Mouse (Mus musculus): ENCODE measurements at regions not wholly inside any gene's neighbourhood (a gene's known extent, or its start where the extent isn't known, plus 50 kb on each side); places are given as distances from the start of the nearest gene placed in this dataset.

- Histone ChIP-seq H3K4me3 (no peak overlapping the region), H3K36me3 (ENCODE audit: poor library complexity, severe bottlenecking) (no peaks in the 10 kb centered on the region), H3K4me1 (no peaks in the 10 kb centered on the region), H3K9ac (no peak overlapping the region), H3K27ac (no peak overlapping the region), H3K9me3 (replicated peaks) (no peaks in the 10 kb centered on the region), H3K27me3 (no peaks in the 10 kb centered on the region), H3K4me2 (no peak overlapping the region)
- 64% methylated on average over 5 of the region's 5 CpGs for WGBS
- no peak for ATAC-seq
Measured at GRCm38 (mm10) chr12:97312282-97313040, 946.8 kb downstream of the Galc start.

- H3K27me3 ChIP-seq = no peaks in the 10 kb centered on the region
- H3K9me3 ChIP-seq (replicated peaks) = no peaks in the 10 kb centered on the region
- no peak overlapping the region for H3K27ac ChIP-seq
- no peaks in the 10 kb centered on the region for H3K36me3 ChIP-seq (ENCODE audit: poor library complexity, severe bottlenecking)
- no peak overlapping the region for H3K9ac ChIP-seq
- 83% methylated on average over 2 of the region's 2 CpGs for WGBS
- no peak overlapping the region for H3K4me2 ChIP-seq
- H3K4me3 ChIP-seq = no peak overlapping the region
- no peaks in the 10 kb centered on the region for H3K4me1 ChIP-seq
- no peak for ATAC-seq
Measured at GRCm38 (mm10) chr12:97278792-97279191, 980.5 kb downstream of the Galc start.

- Histone ChIP-seq H3K9ac (no peak overlapping the region), H3K4me3 (no peak overlapping the region), H3K27ac (no peak overlapping the region), H3K27me3 (no peaks in the 10 kb centered on the region), H3K4me2 (no peak overlapping the region), H3K36me3 (ENCODE audit: poor library complexity, severe bottlenecking) (no peaks in the 10 kb centered on the region), H3K4me1 (no peaks in the 10 kb centered on the region), H3K9me3 (replicated peaks) (no peaks in the 10 kb centered on the region)
- no peak for ATAC-seq
- 84% methylated on average over 1 of the region's 1 CpGs for WGBS
Measured at GRCm38 (mm10) chr12:97278331-97278730, 980.9 kb downstream of the Galc start.
